Mouse (Mus musculus) right cerebral cortex, postnatal 4 days (tissue): ENCODE results near the gene Celsr3.

ENCODE experiments used
- DNase-seq: peaks from one replicate; pipeline ENCODE4 v3.0.0-alpha.2; 2022

Gene Celsr3

GRCm38 (mm10) chr9:108825820-108826699 is at the start of gene Celsr3:
Gene Celsr3 (plus strand): TSS chr9:108826320.
- DNase-seq: peak; percentile 91

- DNase-seq: no peak
These were observed 49.5 kb upstream of the Celsr3 start for GRCm38 (mm10) chr9:108776614-108777013.

- DNase-seq: no peak
These were observed 48.8 kb upstream of the Celsr3 start for GRCm38 (mm10) chr9:108777276-108777675.

- no peak for DNase-seq
These were observed 45.2 kb upstream of the Celsr3 start for GRCm38 (mm10) chr9:108780959-108781358.

- DNase-seq: no peak
These were observed 44.2 kb upstream of the Celsr3 start for GRCm38 (mm10) chr9:108781891-108782290.

- DNase-seq: no peak
These were observed 43.1 kb upstream of the Celsr3 start for GRCm38 (mm10) chr9:108782836-108783547.

GRCm38 (mm10) chr9:108783548-108784463 is 42.3 kb upstream of the Celsr3 start, which contains the start of gene Ip6k2:
Gene Ip6k2 (plus strand): TSS chr9:108783796.
- peak; percentile 98 for DNase-seq

GRCm38 (mm10) chr9:108785416-108785815 is 40.7 kb upstream of the Celsr3 start:
- no peak for DNase-seq

GRCm38 (mm10) chr9:108786494-108786893 is 39.6 kb upstream of the Celsr3 start:
- no peak for DNase-seq

- DNase-seq: no peak
These were observed 39.0 kb upstream of the Celsr3 start for GRCm38 (mm10) chr9:108787080-108787479.

GRCm38 (mm10) chr9:108788713-108789112 is 37.4 kb upstream of the Celsr3 start:
- DNase-seq: no peak

- DNase-seq: no peak
These were observed 33.8 kb upstream of the Celsr3 start for GRCm38 (mm10) chr9:108792307-108792706.

GRCm38 (mm10) chr9:108792730-108793129 is 33.4 kb upstream of the Celsr3 start:
- DNase-seq: no peak

- no peak for DNase-seq
These were observed 30.8 kb upstream of the Celsr3 start for GRCm38 (mm10) chr9:108795281-108795680.

GRCm38 (mm10) chr9:108795762-108796161 is 30.4 kb upstream of the Celsr3 start:
- DNase-seq: no peak

- DNase-seq: no peak
These were observed 29.7 kb upstream of the Celsr3 start for GRCm38 (mm10) chr9:108796351-108796981.

- DNase-seq: no peak
These were observed 28.6 kb upstream of the Celsr3 start for GRCm38 (mm10) chr9:108797477-108797876.

GRCm38 (mm10) chr9:108798508-108799075 is 27.5 kb upstream of the Celsr3 start:
- no peak for DNase-seq

- no peak for DNase-seq
These were observed 26.6 kb upstream of the Celsr3 start for GRCm38 (mm10) chr9:108799564-108799963.

GRCm38 (mm10) chr9:108805768-108806167 is 20.4 kb upstream of the Celsr3 start:
- DNase-seq: no peak

GRCm38 (mm10) chr9:108806379-108806778 is 19.7 kb upstream of the Celsr3 start:
- no peak for DNase-seq

GRCm38 (mm10) chr9:108806831-108807230 is 19.3 kb upstream of the Celsr3 start:
- no peak for DNase-seq
